Mouse (Mus musculus): Measurements from ENCODE around the gene Mcf2. TPM values are rescaled to one million over a fixed set of nuclear protein-coding genes. Genes with fewer than 3 reads are reported as not detected.

The Mcf2 gene
- total RNA-seq, 1 experiment = 16.3 TPM

DNA sequence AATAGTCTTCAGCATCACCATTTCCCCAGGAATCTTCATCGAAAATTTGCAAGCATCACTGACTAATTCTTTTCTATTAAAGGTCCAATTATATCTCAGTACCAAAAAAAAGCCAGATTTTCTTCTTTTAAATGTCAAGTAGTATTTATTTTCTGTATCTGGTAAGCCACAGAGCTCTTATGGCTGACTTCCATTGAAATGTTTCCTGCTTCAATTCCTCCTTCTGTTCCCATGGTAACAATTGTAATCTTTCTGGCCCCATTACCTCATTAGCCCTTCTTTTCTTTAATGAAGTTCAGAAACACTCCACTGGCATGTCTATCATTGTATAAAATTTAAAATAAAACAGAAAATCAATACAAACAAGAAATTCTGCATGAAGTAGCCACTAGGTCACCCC, 103.5 kb downstream of the Mcf2 start:
- no peaks in the 10 kb centered on the region for H3K4me1 ChIP-seq (ENCODE audit: control insufficient read depth in 2 of 2, insufficient read depth in 2 of 2, low read length in 2 of 2, poor library complexity in 1 of 2)
- no peaks in the 10 kb centered on the region for H3K9me3 ChIP-seq (ENCODE audit: control insufficient read depth, insufficient read depth, low read depth, low read length)
- TF ChIP-seq MAFK (IDR thresholded peaks at IDR 0.05; ENCODE audit: insufficient read depth, low read depth, low read length) = no peak
- no peak for TF ChIP-seq CHD2 (IDR thresholded peaks at IDR 0.05; ENCODE audit: low read depth, low read length)
- no peak for TF ChIP-seq ZC3H11A (IDR thresholded peaks at IDR 0.05; ENCODE audit: borderline replicate concordance, low read depth, low read length)
- TF ChIP-seq HCFC1 (IDR thresholded peaks at IDR 0.05; ENCODE audit: borderline replicate concordance, insufficient read depth, low read length) = no peak
- TF ChIP-seq ZNF384 (IDR thresholded peaks at IDR 0.05; ENCODE audit: low read depth, low read length) = no peak
- peaks cover 2% of the 10 kb centered on the region; the same call in 1 of the 2 replicates for H3K36me3 ChIP-seq (ENCODE audit: control insufficient read depth, insufficient read depth, low read length, poor library complexity, severe bottlenecking)
- no peak overlapping the region for H3K27ac ChIP-seq (ENCODE audit: insufficient read depth, low read depth, low read length, poor library complexity, severe bottlenecking)
- H3K9ac ChIP-seq (ENCODE audit: insufficient read depth, low read depth, low read length, poor library complexity, severe bottlenecking) = no peak overlapping the region
- no peak for DNase-seq (ENCODE audit: low read depth, low spot score)
- no peak overlapping the region for H3K4me3 ChIP-seq (ENCODE audit: insufficient read depth in 1 of 2, low read depth in 1 of 2, low read length in 2 of 2, poor library complexity in 1 of 2, severe bottlenecking in 1 of 2)
- in situ Hi-C loops (cut with MboI; ENCODE audit: low sequenced_read_pairs in 2 of 2, unreplicated experiment in 2 of 2) = no loop called here

GRCm38 (mm10) chrX:60055185-60055584, 123.7 kb downstream of the Mcf2 start:
- no peak overlapping the region for H3K9ac ChIP-seq (ENCODE audit: insufficient read depth, low read depth, low read length, poor library complexity, severe bottlenecking)
- TF ChIP-seq MAFK (IDR thresholded peaks at IDR 0.05; ENCODE audit: insufficient read depth, low read depth, low read length) = no peak

GRCm38 (mm10) chrX:60054745-60055144, 124.1 kb downstream of the Mcf2 start:
- Histone ChIP-seq H3K27ac (ENCODE audit: insufficient read depth, low read depth, low read length, poor library complexity, severe bottlenecking) (no peak overlapping the region), H3K9ac (ENCODE audit: insufficient read depth, low read depth, low read length, poor library complexity, severe bottlenecking) (no peak overlapping the region), H3K4me3 (ENCODE audit: insufficient read depth in 1 of 2, low read depth in 1 of 2, low read length in 2 of 2, poor library complexity in 1 of 2, severe bottlenecking in 1 of 2) (no peak overlapping the region), H3K4me1 (ENCODE audit: control insufficient read depth in 2 of 2, insufficient read depth in 2 of 2, low read length in 2 of 2, poor library complexity in 1 of 2) (no peaks in the 10 kb centered on the region), H3K9me3 (ENCODE audit: control insufficient read depth, insufficient read depth, low read depth, low read length) (no peaks in the 10 kb centered on the region), H3K36me3 (ENCODE audit: control insufficient read depth, insufficient read depth, low read length, poor library complexity, severe bottlenecking) (no peaks in the 10 kb centered on the region)
- TF ChIP-seq HCFC1 (IDR thresholded peaks at IDR 0.05; ENCODE audit: borderline replicate concordance, insufficient read depth, low read length) (no peak), ZNF384 (IDR thresholded peaks at IDR 0.05; ENCODE audit: low read depth, low read length) (no peak), MAFK (IDR thresholded peaks at IDR 0.05; ENCODE audit: insufficient read depth, low read depth, low read length) (no peak), ZC3H11A (IDR thresholded peaks at IDR 0.05; ENCODE audit: borderline replicate concordance, low read depth, low read length) (no peak), CHD2 (IDR thresholded peaks at IDR 0.05; ENCODE audit: low read depth, low read length) (no peak)
- DNase-seq (ENCODE audit: low read depth, low spot score) = no peak
- in situ Hi-C loops (cut with MboI; ENCODE audit: low sequenced_read_pairs in 2 of 2, unreplicated experiment in 2 of 2) = no loop called here

More at GRCm38 (mm10) chrX:60055185-60055584, 123.7 kb downstream of the Mcf2 start:
- no peak overlapping the region for H3K4me3 ChIP-seq (ENCODE audit: insufficient read depth in 1 of 2, low read depth in 1 of 2, low read length in 2 of 2, poor library complexity in 1 of 2, severe bottlenecking in 1 of 2)
- no peaks in the 10 kb centered on the region for H3K9me3 ChIP-seq (ENCODE audit: control insufficient read depth, insufficient read depth, low read depth, low read length)
- no peaks in the 10 kb centered on the region for H3K4me1 ChIP-seq (ENCODE audit: control insufficient read depth in 2 of 2, insufficient read depth in 2 of 2, low read length in 2 of 2, poor library complexity in 1 of 2)
- no peak for DNase-seq (ENCODE audit: low read depth, low spot score)
- no peaks in the 10 kb centered on the region for H3K36me3 ChIP-seq (ENCODE audit: control insufficient read depth, insufficient read depth, low read length, poor library complexity, severe bottlenecking)
- H3K27ac ChIP-seq (ENCODE audit: insufficient read depth, low read depth, low read length, poor library complexity, severe bottlenecking) = no peak overlapping the region
- in situ Hi-C loops (cut with MboI; ENCODE audit: low sequenced_read_pairs in 2 of 2, unreplicated experiment in 2 of 2) = no loop called here

GRCm38 (mm10) chrX:60026654-60027053, 152.2 kb downstream of the Mcf2 start:
- H3K36me3 ChIP-seq (ENCODE audit: control insufficient read depth, insufficient read depth, low read length, poor library complexity, severe bottlenecking) = no peaks in the 10 kb centered on the region
- in situ Hi-C loops (cut with MboI; ENCODE audit: low sequenced_read_pairs in 2 of 2, unreplicated experiment in 2 of 2) = no loop called here

DNA sequence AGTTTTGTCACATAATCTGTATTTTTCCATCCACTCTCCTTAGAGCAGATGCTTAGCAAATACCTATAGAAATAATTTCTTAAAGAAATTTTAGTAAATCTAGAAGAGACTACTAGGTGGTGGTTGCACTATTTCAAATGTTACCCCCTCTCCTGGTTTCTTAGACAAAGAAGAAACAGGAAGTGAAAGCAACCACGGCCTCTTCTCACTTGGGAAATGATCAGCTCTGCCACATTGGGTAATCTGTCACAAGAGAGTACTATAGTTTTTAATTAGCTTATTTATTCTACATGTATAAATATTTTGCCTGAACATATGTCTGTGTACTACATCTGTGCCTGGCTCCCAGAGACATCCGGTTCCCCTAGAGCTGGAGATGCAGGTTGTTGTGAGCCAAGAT, 157.3 kb downstream of the Mcf2 start:
- Histone ChIP-seq H3K4me3 (ENCODE audit: insufficient read depth in 1 of 2, low read depth in 1 of 2, low read length in 2 of 2, poor library complexity in 1 of 2, severe bottlenecking in 1 of 2) (no peak overlapping the region), H3K27ac (ENCODE audit: insufficient read depth, low read depth, low read length, poor library complexity, severe bottlenecking) (no peak overlapping the region), H3K9ac (ENCODE audit: insufficient read depth, low read depth, low read length, poor library complexity, severe bottlenecking) (no peak overlapping the region), H3K4me1 (ENCODE audit: control insufficient read depth in 2 of 2, insufficient read depth in 2 of 2, low read length in 2 of 2, poor library complexity in 1 of 2) (no peaks in the 10 kb centered on the region), H3K9me3 (ENCODE audit: control insufficient read depth, insufficient read depth, low read depth, low read length) (no peaks in the 10 kb centered on the region), H3K36me3 (ENCODE audit: control insufficient read depth, insufficient read depth, low read length, poor library complexity, severe bottlenecking) (no peaks in the 10 kb centered on the region)
- DNase-seq (ENCODE audit: low read depth, low spot score) = no peak
- in situ Hi-C loops (cut with MboI; ENCODE audit: low sequenced_read_pairs in 2 of 2, unreplicated experiment in 2 of 2) = loop anchor here (25.0 kb wide), 1 partner anchor 441 kb away; no protein-coding TSS in a partner anchor
- TF ChIP-seq CHD2 (IDR thresholded peaks at IDR 0.05; ENCODE audit: low read depth, low read length) = no peak
- no peak for TF ChIP-seq ZNF384 (IDR thresholded peaks at IDR 0.05; ENCODE audit: low read depth, low read length)
- no peak for TF ChIP-seq HCFC1 (IDR thresholded peaks at IDR 0.05; ENCODE audit: borderline replicate concordance, insufficient read depth, low read length)
- TF ChIP-seq MAFK (IDR thresholded peaks at IDR 0.05; ENCODE audit: insufficient read depth, low read depth, low read length) = no peak
- no peak for TF ChIP-seq ZC3H11A (IDR thresholded peaks at IDR 0.05; ENCODE audit: borderline replicate concordance, low read depth, low read length)

More at GRCm38 (mm10) chrX:60026654-60027053, 152.2 kb downstream of the Mcf2 start:
- peak; percentile 74 for TF ChIP-seq ZNF384 (IDR thresholded peaks at IDR 0.05; ENCODE audit: low read depth, low read length)
- TF ChIP-seq ZC3H11A (IDR thresholded peaks at IDR 0.05; ENCODE audit: borderline replicate concordance, low read depth, low read length) = no peak
- DNase-seq (ENCODE audit: low read depth, low spot score) = peak; percentile 12
- Histone ChIP-seq H3K27ac (ENCODE audit: insufficient read depth, low read depth, low read length, poor library complexity, severe bottlenecking) (no peak overlapping the region), H3K9ac (ENCODE audit: insufficient read depth, low read depth, low read length, poor library complexity, severe bottlenecking) (no peak overlapping the region), H3K4me1 (ENCODE audit: control insufficient read depth in 2 of 2, insufficient read depth in 2 of 2, low read length in 2 of 2, poor library complexity in 1 of 2) (no peaks in the 10 kb centered on the region), H3K4me3 (ENCODE audit: insufficient read depth in 1 of 2, low read depth in 1 of 2, low read length in 2 of 2, poor library complexity in 1 of 2, severe bottlenecking in 1 of 2) (no peak overlapping the region), H3K9me3 (ENCODE audit: control insufficient read depth, insufficient read depth, low read depth, low read length) (no peaks in the 10 kb centered on the region)
